14 mouse cellular contexts compared by ENCODE assay signal in the genomic region with DNA sequence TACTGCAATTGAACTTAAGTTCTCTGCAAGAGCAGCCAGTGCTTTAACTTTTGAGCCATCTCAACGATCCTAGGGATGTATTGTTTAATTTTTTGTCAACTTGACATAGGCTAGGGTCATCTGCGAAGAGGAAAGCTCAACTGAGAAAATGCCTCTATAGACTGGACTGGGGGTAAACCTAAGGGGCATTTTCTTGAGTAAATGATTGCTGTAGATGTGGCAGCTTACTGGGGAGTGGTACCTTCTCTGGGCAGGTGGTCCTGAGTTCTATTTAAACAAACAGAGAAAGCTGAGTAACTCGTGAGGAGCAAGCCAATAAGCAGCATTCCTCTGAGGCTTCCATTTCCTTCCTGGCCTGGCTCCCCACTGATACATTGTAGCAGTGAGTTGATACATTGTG. TPM values are rescaled to one million over a fixed set of nuclear protein-coding genes. Genes with fewer than 3 reads are reported as not detected.
DNase-seq lines count a peak whose midpoint lies in the region; ATAC-seq and TF ChIP-seq lines count a peak whose summit lies in the region.
"Had no signal": no experiment of that assay in that cellular context is flagged by ENCODE, and none has a peak within 500 bp of the region (broad histone marks: within the 10 kb centered on the region; RNA-seq: fewer than 3 reads in every experiment).

A gene (plus strand): TSS at position 301 of the 400 bp plus-strand sequence.

- H3K36me3 ChIP-seq in heart, embryonic 15.5 days, result no peaks in the 10 kb centered on the region
- H3K36me3 ChIP-seq: forebrain, embryonic 15.5 days; liver, embryonic 15.5 days; midbrain, embryonic 10.5 days had no signal

- WGBS in heart, embryonic 15.5 days, result 63% methylated on average over 3 of the region's 3 CpGs

- POLR2A ChIA-PET in Patski (lab: Charles Lee), result interaction anchor here (0.6 kb wide), 1 partner anchor 68 kb away, joined by 3 read pairs; no protein-coding TSS in a partner anchor

- no peaks in the 10 kb centered on the region for H3K27me3 ChIP-seq in Patski
- H3K27me3 ChIP-seq in heart, embryonic 15.5 days, result no peaks in the 10 kb centered on the region
- H3K27me3 ChIP-seq: forebrain, embryonic 15.5 days; liver, embryonic 15.5 days had no signal

- H3K4me2 ChIP-seq in heart, embryonic 15.5 days, result no peak within 1 kb of the TSS
- H3K4me2 ChIP-seq: forebrain, embryonic 15.5 days; liver, embryonic 15.5 days had no signal

- no peak for ATAC-seq in Patski
- ATAC-seq in heart, embryonic 15.5 days (replicated peaks; ENCODE audit: insufficient number of reproducible peaks, insufficient read depth, low FRiP score, low read depth), result no peak
- ATAC-seq: forebrain, embryonic 15.5 days had no signal

- no peak within 1 kb of the TSS for H3K4me3 ChIP-seq in heart, embryonic 15.5 days
- H3K4me3 ChIP-seq: forebrain, embryonic 15.5 days; liver, embryonic 15.5 days; midbrain, embryonic 10.5 days had no signal

- H3K27ac ChIP-seq in heart, embryonic 15.5 days, result no peak within 1 kb of the TSS
- H3K27ac ChIP-seq: forebrain, embryonic 15.5 days; liver, embryonic 15.5 days; midbrain, embryonic 10.5 days had no signal

- no peak within 1 kb of the TSS for H3K9ac ChIP-seq in heart, embryonic 15.5 days
- H3K9ac ChIP-seq: forebrain, embryonic 15.5 days; liver, embryonic 15.5 days had no signal

- H3K9me3 ChIP-seq in heart, embryonic 15.5 days (replicated peaks), result no peaks in the 10 kb centered on the region
- H3K9me3 ChIP-seq: forebrain, embryonic 15.5 days; liver, embryonic 15.5 days; midbrain, embryonic 10.5 days had no signal

- H3K4me1 ChIP-seq in heart, embryonic 15.5 days (replicated peaks), result peaks cover 18% of the 10 kb centered on the region
- H3K4me1 ChIP-seq: liver, embryonic 15.5 days had no signal

- DNase-seq in adrenal gland, adult 18-20 months (ENCODE audit: low spot score in 2 of 2), result no peak
- no peak for DNase-seq in adrenal gland, adult (ENCODE audit: inconsistent age in 2 of 2, low spot score in 1 of 2)
- DNase-seq in Patski (ENCODE audit: low read depth, low spot score), result no peak
- no peak for DNase-seq in gastrocnemius, adult 8-10 months (ENCODE audit: low spot score in 2 of 2)
- no peak for DNase-seq in right cerebral cortex, postnatal 25 days
- no peak for DNase-seq in Muller cell, postnatal 12 days (ENCODE audit: inconsistent ontology term)
- DNase-seq in testis, postnatal 14 days (ENCODE audit: low spot score), result no peak
- DNase-seq: cerebellum, adult 11-12 months; kidney, postnatal 36 days; retina, postnatal 1 day had no signal

- CTCF ChIA-PET in Patski (lab: Charles Lee), result interaction anchor here (0.8 to 2.2 kb wide), 3 partner anchors 16 to 70 kb away, joined by 3 to 6 read pairs (median 3); no protein-coding TSS in a partner anchor

- in situ Hi-C loops in Patski (cut with MboI; ENCODE audit: low pct_unique_long_range_greater_than_20kb), result no loop called here

- TF ChIP-seq CTCF in Patski (IDR thresholded peaks at IDR 0.05), result no peak

RNA-seq across cellular contexts. Expression of the gene that starts here (rescaled TPM):
- 10 to 100 TPM; 10.2 to 10.5 TPM for total RNA-seq in adrenal gland, adult 18-20 months (2021)
- 15.9 TPM for polyA plus RNA-seq in Patski (2021)
- 10 to 100 TPM; 32.1 to 47.3 (median 40.7) TPM for total RNA-seq in gastrocnemius, adult 8-10 months (2022)
- polyA plus RNA-seq in heart, embryonic 15.5 days (2015; fragmentation: Nextera tagmentation; extraction: Ambion mirVana), result 62.2 and 71.4 TPM in 2 replicates
